Mouse (Mus musculus) E14TG2a.4 (cell line): ENCODE data around the gene Lancl2.

ENCODE experiments used
- H3K27me3 ChIP-seq: 2 replicates; pipeline ENCODE4 v1.6.1; 2014; ENCODE audit warnings: low read length, control low read depth; ENCODE audit not compliant: insufficient read depth
- H3K36me3 ChIP-seq: 2 replicates; pipeline ENCODE4 v1.6.1; 2014; ENCODE audit warnings: low read length, control low read depth; ENCODE audit not compliant: insufficient read depth
- H3K4me1 ChIP-seq: replicated peaks from 2 replicates; pipeline ENCODE4 v1.6.1; 2014; ENCODE audit warnings: low read depth, low read length, control low read depth
- H3K4me3 ChIP-seq: replicated peaks from 2 replicates; pipeline ENCODE4 v1.5.1; 2014; ENCODE audit warnings: mild to moderate bottlenecking, low read length
- H3K9me3 ChIP-seq: 2 replicates; pipeline ENCODE4 v1.6.1; 2014; ENCODE audit warnings: low read length, control low read depth
- CTCF ChIP-seq: conservative IDR thresholded peaks from 2 replicates; pipeline ENCODE4 v1.5.1; 2014; ENCODE audit warnings: low read length
- NANOG ChIP-seq: IDR thresholded peaks from 2 replicates; pipeline ENCODE4 v1.6.1; 2014; ENCODE audit warnings: borderline replicate concordance, low read length, mixed read lengths
- POU5F1 ChIP-seq: IDR thresholded peaks from 2 replicates; pipeline ENCODE4 v1.6.1; 2014; ENCODE audit warnings: low read length, borderline replicate concordance

The Lancl2 gene

GRCm38 (mm10) chr6:57763054-57763453 lies 60.7 kb downstream of the Lancl2 start:
- TF ChIP-seq POU5F1 (no peak), CTCF (no peak), NANOG (no peak)
- Histone ChIP-seq H3K36me3 (no peaks in the 10 kb centered on the region), H3K9me3 (no peaks in the 10 kb centered on the region), H3K4me3 (no peak overlapping the region), H3K4me1 (no peaks in the 10 kb centered on the region), H3K27me3 (no peaks in the 10 kb centered on the region)

GRCm38 (mm10) chr6:57765095-57765878 lies 62.9 kb downstream of the Lancl2 start:
- TF ChIP-seq NANOG (no peak), POU5F1 (no peak), CTCF (no peak)
- no peaks in the 10 kb centered on the region for H3K27me3 ChIP-seq
- no peak overlapping the region for H3K4me3 ChIP-seq
- H3K36me3 ChIP-seq, result no peaks in the 10 kb centered on the region
- no peaks in the 10 kb centered on the region for H3K9me3 ChIP-seq
- H3K4me1 ChIP-seq, result no peaks in the 10 kb centered on the region

GRCm38 (mm10) chr6:57766287-57766686 lies 63.9 kb downstream of the Lancl2 start:
- Histone ChIP-seq H3K4me3 (no peak overlapping the region), H3K27me3 (no peaks in the 10 kb centered on the region), H3K9me3 (no peaks in the 10 kb centered on the region), H3K4me1 (no peaks in the 10 kb centered on the region), H3K36me3 (no peaks in the 10 kb centered on the region)
- TF ChIP-seq CTCF (no peak), NANOG (no peak), POU5F1 (no peak)

GRCm38 (mm10) chr6:57767112-57767868 lies 65.0 kb downstream of the Lancl2 start:
- H3K4me3 ChIP-seq, result no peak overlapping the region
- H3K36me3 ChIP-seq, result no peaks in the 10 kb centered on the region
- H3K4me1 ChIP-seq, result no peaks in the 10 kb centered on the region
- TF ChIP-seq NANOG (no peak), CTCF (no peak), POU5F1 (no peak)
- H3K27me3 ChIP-seq, result no peaks in the 10 kb centered on the region
- H3K9me3 ChIP-seq, result no peaks in the 10 kb centered on the region

- no peak for TF ChIP-seq POU5F1
- no peak for TF ChIP-seq CTCF
- no peak for TF ChIP-seq NANOG
- no peak overlapping the region for H3K4me3 ChIP-seq
- H3K27me3 ChIP-seq, result no peaks in the 10 kb centered on the region
- no peaks in the 10 kb centered on the region for H3K9me3 ChIP-seq
- H3K36me3 ChIP-seq, result no peaks in the 10 kb centered on the region
- H3K4me1 ChIP-seq, result no peaks in the 10 kb centered on the region
These were observed 66.7 kb downstream of the Lancl2 start for GRCm38 (mm10) chr6:57768948-57769525.

- H3K27me3 ChIP-seq, result no peaks in the 10 kb centered on the region
- H3K4me1 ChIP-seq, result no peaks in the 10 kb centered on the region
- H3K9me3 ChIP-seq, result no peaks in the 10 kb centered on the region
- TF ChIP-seq CTCF (no peak), NANOG (no peak), POU5F1 (no peak)
- no peak overlapping the region for H3K4me3 ChIP-seq
- H3K36me3 ChIP-seq, result no peaks in the 10 kb centered on the region
These were observed 68.3 kb downstream of the Lancl2 start for GRCm38 (mm10) chr6:57770467-57771190.

- no peak overlapping the region for H3K4me3 ChIP-seq
- H3K27me3 ChIP-seq, result no peaks in the 10 kb centered on the region
- no peaks in the 10 kb centered on the region for H3K4me1 ChIP-seq
- TF ChIP-seq CTCF (no peak), NANOG (no peak), POU5F1 (no peak)
- no peaks in the 10 kb centered on the region for H3K9me3 ChIP-seq
- H3K36me3 ChIP-seq, result no peaks in the 10 kb centered on the region
These were observed 71.5 kb downstream of the Lancl2 start for GRCm38 (mm10) chr6:57773792-57774191.

GRCm38 (mm10) chr6:57780359-57780758 lies 78.0 kb downstream of the Lancl2 start:
- no peaks in the 10 kb centered on the region for H3K9me3 ChIP-seq
- H3K4me1 ChIP-seq, result no peaks in the 10 kb centered on the region
- no peak for TF ChIP-seq POU5F1
- TF ChIP-seq CTCF, result no peak
- no peak for TF ChIP-seq NANOG
- H3K4me3 ChIP-seq, result no peak overlapping the region
- no peaks in the 10 kb centered on the region for H3K36me3 ChIP-seq
- H3K27me3 ChIP-seq, result no peaks in the 10 kb centered on the region
